Mouse (Mus musculus) limb, embryonic 12.5 days (tissue): ENCODE results near the gene Jph2. TPM values are rescaled to one million over a fixed set of nuclear protein-coding genes. Genes with fewer than 3 reads are reported as not detected.
A peak's percentile ranks its signal among the peaks of the same experiment; 100 is the strongest.

Source experiments
- ATAC-seq: fragments of 200-750 bp; cut with Nextera tagmentation; 2 replicates; pipeline ENCODE4 v1.8.0; 2017; ENCODE audit warnings: low read depth, moderate TSS enrichment; ENCODE audit not compliant: insufficient number of reproducible peaks, insufficient read depth, low FRiP score, low TSS enrichment
- H3K27ac ChIP-seq: fragments of 300-500 bp; sonication (generic); 2 replicates; pipeline ENCODE4 v1.5.1; 2016; ENCODE audit warnings: mild to moderate bottlenecking, moderate library complexity
- H3K27me3 ChIP-seq: fragments of 300-500 bp; sonication (generic); 2 replicates; pipeline ENCODE4 v1.6.1; 2016; ENCODE audit warnings: mild to moderate bottlenecking, moderate library complexity
- H3K36me3 ChIP-seq: fragments of 300-500 bp; sonication (generic); 2 replicates; pipeline ENCODE4 v1.6.1; 2016; ENCODE audit warnings: mild to moderate bottlenecking, moderate library complexity
- H3K4me1 ChIP-seq: fragments of 300-500 bp; sonication (generic); replicated peaks from 2 replicates; pipeline ENCODE4 v1.6.1; 2016
- H3K4me2 ChIP-seq: fragments of 300-500 bp; sonication (generic); 2 replicates; pipeline ENCODE4 v1.6.1; 2016; ENCODE audit warnings: mild to moderate bottlenecking, moderate library complexity
- H3K4me3 ChIP-seq: fragments of 300-500 bp; sonication (generic); replicated peaks from 2 replicates; pipeline ENCODE4 v1.5.1; 2016; ENCODE audit warnings: mild to moderate bottlenecking
- H3K9ac ChIP-seq: fragments of 300-500 bp; sonication (generic); replicated peaks from 2 replicates; pipeline ENCODE4 v1.6.1; 2016; ENCODE audit warnings: mild to moderate bottlenecking, moderate library complexity
- H3K9me3 ChIP-seq: fragments of 300-500 bp; sonication (generic); 2 replicates; pipeline ENCODE4 v1.6.1; 2016; ENCODE audit warnings: mild to moderate bottlenecking, moderate library complexity
- WGBS: fragments of 180-500 bp; shearing (Covaris S2); methylation state at CpG from one replicate; pipeline ENCODE4 v1.1.7; 2016; 5-methylcytosine and 5-hydroxymethylcytosine counted together
- polyA plus RNA-seq: library from polyadenylated mRNA; unstranded; fragments of >200 nt; fragmentation: Nextera tagmentation; extraction: Ambion mirVana; gene quantifications from 2 replicates; pipeline ENCODE4 v1.2.1, GENCODE M21; 2016

Gene Jph2
- polyA plus RNA-seq, 1 experiment from 2014 or later = 2.2 TPM

GRCm38 (mm10) chr2:163424597-163424996, 26.8 kb upstream of the Jph2 start, which contains the start of gene Oser1:
Gene Oser1 (minus strand): TSS chr2:163424697.
- H3K4me2 ChIP-seq = no peak within 1 kb of the TSS
- H3K9ac ChIP-seq = no peak within 1 kb of the TSS
- H3K4me1 ChIP-seq = peaks cover 6% of the 10 kb centered on the region
- H3K9me3 ChIP-seq = no peaks in the 10 kb centered on the region
- H3K4me3 ChIP-seq = no peak within 1 kb of the TSS
- H3K27me3 ChIP-seq = no peaks in the 10 kb centered on the region
- 81% methylated on average over 6 of the region's 6 CpGs for WGBS
- ATAC-seq = no peak
- 0 out of 2 replicates have a peak, but pooled peaks cover 7% of the 10 kb centered on the region for H3K36me3 ChIP-seq
- H3K27ac ChIP-seq = no peak within 1 kb of the TSS

- ATAC-seq = no peak
- Histone ChIP-seq H3K27me3 (no peaks in the 10 kb centered on the region), H3K4me3 (no peak overlapping the region), H3K36me3 (0 out of 2 replicates have a peak, but pooled peaks cover 7% of the 10 kb centered on the region), H3K9ac (no peak overlapping the region), H3K4me2 (no peak overlapping the region), H3K9me3 (no peaks in the 10 kb centered on the region), H3K27ac (no peak overlapping the region), H3K4me1 (peaks cover 11% of the 10 kb centered on the region)
- WGBS = 85% methylated on average over 9 of the region's 9 CpGs
These were observed 25.3 kb upstream of the Jph2 start for GRCm38 (mm10) chr2:163422895-163423660.

- peak overlapping the region; percentile 69 for H3K4me2 ChIP-seq
- H3K9me3 ChIP-seq = no peaks in the 10 kb centered on the region
- ATAC-seq = no peak
- H3K9ac ChIP-seq = peak overlapping the region; percentile 66
- no peak overlapping the region for H3K27ac ChIP-seq
- WGBS = 43% methylated on average over 10 of the region's 10 CpGs
- peak overlapping the region; percentile 99 for H3K4me3 ChIP-seq
- H3K27me3 ChIP-seq = no peaks in the 10 kb centered on the region
- peaks cover 19% of the 10 kb centered on the region for H3K4me1 ChIP-seq
- 0 out of 2 replicates have a peak, but pooled peaks cover 7% of the 10 kb centered on the region for H3K36me3 ChIP-seq
These were observed 22.6 kb upstream of the Jph2 start for GRCm38 (mm10) chr2:163420366-163420886.

- Histone ChIP-seq H3K4me1 (peaks cover 19% of the 10 kb centered on the region), H3K36me3 (peaks cover 12% of the 10 kb centered on the region), H3K9ac (peak overlapping the region; percentile 88), H3K27me3 (no peaks in the 10 kb centered on the region), H3K4me3 (peak overlapping the region; percentile 99), H3K4me2 (peak overlapping the region; percentile 77), H3K27ac (peak overlapping the region; percentile 82), H3K9me3 (no peaks in the 10 kb centered on the region)
- WGBS = under 1% methylated on average over 71 of the region's 71 CpGs
- peak; percentile 99 for ATAC-seq
These were observed 21.7 kb upstream of the Jph2 start for GRCm38 (mm10) chr2:163419346-163420045.

- Histone ChIP-seq H3K4me3 (peak overlapping the region; percentile 99), H3K36me3 (peaks cover 16% of the 10 kb centered on the region), H3K27me3 (no peaks in the 10 kb centered on the region), H3K9me3 (no peaks in the 10 kb centered on the region), H3K4me2 (peak overlapping the region; percentile 77), H3K27ac (peak overlapping the region; percentile 82), H3K9ac (peak overlapping the region; percentile 88), H3K4me1 (peaks cover 19% of the 10 kb centered on the region)
- under 1% methylated on average over 50 of the region's 50 CpGs for WGBS
- ATAC-seq = peak; percentile 8; the same call in 1 of the 2 replicates
These were observed 21.1 kb upstream of the Jph2 start for GRCm38 (mm10) chr2:163418841-163419345.

- H3K4me3 ChIP-seq = peak overlapping the region; percentile 99
These were observed 20.0 kb upstream of the Jph2 start for GRCm38 (mm10) chr2:163417830-163418229.

GRCm38 (mm10) chr2:163417026-163417425, 19.2 kb upstream of the Jph2 start:
- no peaks in the 10 kb centered on the region for H3K9me3 ChIP-seq
- no peak overlapping the region for H3K9ac ChIP-seq
- no peak overlapping the region for H3K27ac ChIP-seq
- H3K4me3 ChIP-seq = no peak overlapping the region
- no peak for ATAC-seq
- WGBS = 95% methylated on average over 6 of the region's 6 CpGs
- H3K4me1 ChIP-seq = peaks cover 19% of the 10 kb centered on the region
- no peak overlapping the region for H3K4me2 ChIP-seq
- no peaks in the 10 kb centered on the region for H3K27me3 ChIP-seq
- H3K36me3 ChIP-seq = peaks cover 23% of the 10 kb centered on the region

More at GRCm38 (mm10) chr2:163417830-163418229, 20.0 kb upstream of the Jph2 start:
- Histone ChIP-seq H3K9ac (peak overlapping the region; percentile 88), H3K4me1 (peaks cover 19% of the 10 kb centered on the region), H3K27ac (no peak overlapping the region), H3K36me3 (peaks cover 19% of the 10 kb centered on the region), H3K4me2 (peak overlapping the region; percentile 77), H3K9me3 (no peaks in the 10 kb centered on the region), H3K27me3 (no peaks in the 10 kb centered on the region)
- no peak for ATAC-seq

- H3K27me3 ChIP-seq = no peaks in the 10 kb centered on the region
- H3K4me1 ChIP-seq = peaks cover 7% of the 10 kb centered on the region
- no peak for ATAC-seq
- no peak overlapping the region for H3K4me3 ChIP-seq
- H3K9ac ChIP-seq = no peak overlapping the region
- H3K36me3 ChIP-seq = peaks cover 59% of the 10 kb centered on the region
- no peak overlapping the region for H3K27ac ChIP-seq
- no peak overlapping the region for H3K4me2 ChIP-seq
- 94% methylated on average over 9 of the region's 9 CpGs for WGBS
- no peaks in the 10 kb centered on the region for H3K9me3 ChIP-seq
These were observed 15.2 kb upstream of the Jph2 start for GRCm38 (mm10) chr2:163412846-163413590.

GRCm38 (mm10) chr2:163412419-163412818, 14.6 kb upstream of the Jph2 start:
- WGBS = 96% methylated on average over 4 of the region's 4 CpGs
- H3K27me3 ChIP-seq = no peaks in the 10 kb centered on the region
- no peak for ATAC-seq
- no peak overlapping the region for H3K4me2 ChIP-seq
- H3K9ac ChIP-seq = no peak overlapping the region
- peaks cover 65% of the 10 kb centered on the region for H3K36me3 ChIP-seq
- H3K4me1 ChIP-seq = peaks cover 1% of the 10 kb centered on the region; the same call in 1 of the 2 replicates
- no peak overlapping the region for H3K27ac ChIP-seq
- H3K9me3 ChIP-seq = no peaks in the 10 kb centered on the region
- no peak overlapping the region for H3K4me3 ChIP-seq

- Histone ChIP-seq H3K27ac (no peak overlapping the region), H3K27me3 (no peaks in the 10 kb centered on the region), H3K36me3 (peaks cover 71% of the 10 kb centered on the region), H3K9me3 (no peaks in the 10 kb centered on the region), H3K9ac (no peak overlapping the region), H3K4me1 (no peaks in the 10 kb centered on the region), H3K4me3 (no peak overlapping the region), H3K4me2 (no peak overlapping the region)
- ATAC-seq = no peak
- WGBS = 86% methylated on average over 4 of the region's 4 CpGs
These were observed 14.0 kb upstream of the Jph2 start for GRCm38 (mm10) chr2:163411840-163412239.
